Mouse (Mus musculus) cerebellum, adult (tissue): ENCODE measurements around the gene Snn.

Source experiments
- ATAC-seq: cut with Nextera tagmentation; 2 replicates; pipeline ENCODE4 v1.9.2; 2017; ENCODE audit warnings: mild to moderate bottlenecking, moderate library complexity, mixed read lengths; ENCODE audit not compliant: insufficient number of reproducible peaks, low FRiP score, low TSS enrichment

The Snn gene

GRCm38 (mm10) chr16:11043239-11043638 is 17.5 kb upstream of the Snn start:
- ATAC-seq, result no peak

- ATAC-seq, result no peak
Measured at GRCm38 (mm10) chr16:11046437-11046836, 14.3 kb upstream of the Snn start.

GRCm38 (mm10) chr16:11047130-11047529 is 13.6 kb upstream of the Snn start:
- no peak for ATAC-seq

DNA sequence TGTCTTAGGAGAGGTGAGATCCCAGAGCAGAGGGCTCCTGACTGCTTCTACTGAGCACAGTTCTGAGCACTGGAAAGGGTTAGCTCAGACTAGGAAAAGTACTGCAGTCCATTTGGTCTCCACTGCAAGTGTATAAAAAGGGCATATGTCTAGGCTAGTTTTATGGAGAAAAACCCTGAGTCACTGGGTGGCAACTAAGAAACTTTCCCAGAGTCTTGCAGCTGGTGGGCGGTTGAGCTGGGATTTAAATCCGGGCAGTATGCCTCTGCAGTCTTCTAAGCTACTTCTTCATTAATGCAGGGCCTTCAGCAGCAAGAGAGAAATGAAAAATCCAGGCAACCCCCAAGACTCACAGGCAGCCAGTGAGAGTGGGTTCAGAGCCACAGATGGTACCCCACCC is 10.5 kb upstream of the Snn start:
- ATAC-seq, result no peak

GRCm38 (mm10) chr16:11051134-11051533 is 9.6 kb upstream of the Snn start:
- no peak for ATAC-seq

- ATAC-seq, result no peak
Measured at GRCm38 (mm10) chr16:11054409-11054808, 6.3 kb upstream of the Snn start.

- no peak for ATAC-seq
Measured at GRCm38 (mm10) chr16:11054871-11055270, 5.9 kb upstream of the Snn start.

DNA sequence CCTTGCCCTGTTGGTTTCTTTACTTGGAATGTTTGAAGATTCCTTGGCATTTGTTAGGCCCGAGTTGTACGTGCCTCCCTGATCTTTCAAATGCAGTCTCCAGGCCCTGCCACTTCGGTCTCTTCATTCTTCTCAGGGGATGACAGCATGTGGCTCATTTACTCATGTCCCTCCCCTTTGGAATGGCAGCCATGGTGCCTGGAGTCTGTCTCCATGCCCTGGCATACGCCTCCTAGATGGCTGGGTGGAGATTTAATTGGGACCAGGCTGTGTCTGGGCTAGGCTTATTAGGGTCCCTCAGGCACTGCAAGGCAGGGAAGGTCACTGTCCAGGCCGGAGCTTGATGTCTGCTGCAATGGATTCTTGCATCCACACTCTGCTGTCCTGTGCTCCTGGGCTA is 4.8 kb upstream of the Snn start:
- no peak for ATAC-seq

- ATAC-seq, result no peak
Measured at GRCm38 (mm10) chr16:11062794-11063721, 2.3 kb downstream of the Snn start.

DNA sequence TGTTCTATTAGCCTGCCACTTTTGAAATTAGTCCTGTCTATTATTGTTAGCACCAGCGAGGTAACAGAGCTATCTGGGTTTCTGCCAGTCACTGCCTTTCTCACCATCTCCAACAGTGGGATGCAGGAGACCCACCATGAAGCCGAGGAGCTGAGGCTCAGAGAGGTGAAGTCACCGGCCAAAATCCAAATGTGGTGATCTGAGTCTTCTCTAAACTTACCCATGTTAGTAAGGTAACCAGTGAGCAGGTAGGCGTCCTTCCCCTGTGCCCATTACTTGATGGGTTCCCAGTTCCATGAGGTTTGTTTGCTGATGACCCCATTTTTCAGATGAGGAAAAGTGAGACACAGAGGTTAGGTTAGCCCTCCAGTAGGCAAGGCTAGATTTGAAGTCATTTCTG is 3.6 kb downstream of the Snn start:
- no peak for ATAC-seq

GRCm38 (mm10) chr16:11064742-11065141 is 4.0 kb downstream of the Snn start:
- no peak for ATAC-seq

DNA sequence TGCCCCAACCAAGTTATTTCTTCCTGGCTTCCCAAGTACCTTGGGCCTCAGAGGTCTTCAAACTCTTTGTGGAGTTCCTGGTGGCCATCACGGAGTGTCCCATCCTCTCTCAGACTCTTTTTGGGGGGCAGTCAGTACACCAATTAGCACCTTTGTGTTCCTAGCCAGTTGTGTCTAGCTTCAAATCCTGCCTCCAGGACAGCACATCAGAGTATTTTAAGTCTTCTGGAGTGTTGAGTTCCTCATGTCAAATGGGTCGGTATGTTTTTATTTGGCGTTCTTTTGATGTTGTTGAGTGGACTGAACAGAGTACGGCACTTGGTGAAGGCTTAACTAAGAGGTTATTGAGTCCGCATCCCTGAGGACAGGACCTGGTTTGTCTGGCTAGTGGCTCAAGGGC is 4.7 kb downstream of the Snn start:
- no peak for ATAC-seq

DNA sequence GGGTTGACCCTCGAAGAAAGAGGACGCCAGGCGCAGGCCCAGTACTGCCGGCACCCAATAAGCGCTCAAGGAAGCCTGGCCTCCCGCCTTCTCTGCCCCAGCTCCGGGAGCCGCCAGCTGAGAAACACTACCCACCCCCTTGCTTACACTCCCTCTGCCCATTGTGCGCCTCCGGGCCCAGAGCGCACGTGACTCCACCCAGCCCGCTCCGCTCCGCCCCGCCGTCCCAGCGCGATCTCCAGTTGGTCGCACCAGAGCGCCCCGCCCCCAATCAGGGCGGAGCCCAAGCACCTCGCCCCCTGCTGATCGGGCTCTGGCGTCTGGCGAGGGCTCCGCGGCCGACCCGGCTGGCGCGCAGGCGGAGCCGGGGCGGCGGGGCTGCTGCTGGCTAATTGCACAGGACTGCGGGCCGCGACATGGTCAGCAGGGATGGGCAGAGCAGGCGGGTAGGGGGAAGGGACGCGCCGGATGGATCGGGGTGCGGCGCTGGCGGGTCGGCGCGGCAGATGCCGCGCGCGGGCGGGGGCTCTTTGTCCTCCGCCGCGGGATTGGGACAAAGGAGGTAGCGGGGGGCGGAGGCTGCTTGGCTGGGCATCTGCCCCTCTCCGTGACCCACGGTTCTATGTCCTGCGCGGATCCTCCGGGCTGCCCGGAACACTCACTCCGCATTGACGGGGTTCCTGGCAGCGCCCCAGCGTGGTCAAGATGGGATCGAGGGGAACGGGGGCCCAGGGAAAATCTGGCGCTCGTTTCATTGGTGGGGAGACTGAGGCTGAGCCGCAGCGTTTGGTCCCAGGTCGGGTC is 5.5 kb downstream of the Snn start, which contains the start of gene Litaf:
Litaf (minus strand) TSS at position 129 of the 804 bp plus-strand sequence.
- ATAC-seq, result peak; percentile 90

GRCm38 (mm10) chr16:11066833-11067191 is 6.1 kb downstream of the Snn start:
- ATAC-seq, result no peak

- ATAC-seq, result no peak
Measured at GRCm38 (mm10) chr16:11068666-11069065, 7.9 kb downstream of the Snn start.

- no peak for ATAC-seq
Measured at GRCm38 (mm10) chr16:11069271-11069670, 8.5 kb downstream of the Snn start.

DNA sequence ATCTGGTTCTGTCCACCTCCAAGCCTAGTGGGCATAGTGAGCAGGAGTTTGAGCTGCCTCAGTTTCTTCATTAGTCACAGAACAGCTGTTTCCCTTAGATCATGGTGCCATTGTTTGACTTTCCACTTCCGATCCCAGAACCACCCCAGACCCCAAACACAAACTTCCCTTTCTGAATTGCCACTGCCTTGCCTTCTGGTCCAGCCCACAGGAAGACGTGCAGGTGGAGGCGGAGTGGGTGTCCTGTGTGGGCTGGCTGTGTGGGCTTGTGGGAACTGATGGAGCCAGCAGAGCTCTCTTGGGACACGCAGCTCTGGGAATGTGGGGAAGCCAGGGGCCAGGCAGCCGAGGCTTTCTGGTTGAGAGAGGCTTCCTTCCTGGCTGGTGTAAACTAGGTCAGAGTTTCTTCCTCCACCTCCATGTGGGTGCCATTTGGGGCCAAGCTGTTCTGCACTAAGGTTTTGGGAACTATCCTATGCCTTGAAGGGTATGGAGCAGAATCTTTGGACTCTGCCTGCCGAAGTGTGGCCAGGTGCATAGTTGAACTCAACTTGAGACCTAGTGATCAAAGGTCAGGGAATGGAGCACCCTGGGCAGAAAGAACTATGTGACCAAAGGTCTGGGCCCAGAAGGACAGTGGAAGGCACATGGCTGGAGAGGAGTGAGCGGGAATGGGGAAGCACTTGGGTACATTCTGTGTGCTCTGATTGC is 9.1 kb downstream of the Snn start:
- ATAC-seq, result no peak

- peak; percentile 71 for ATAC-seq
Measured at GRCm38 (mm10) chr16:11071176-11071575, 10.4 kb downstream of the Snn start.

DNA sequence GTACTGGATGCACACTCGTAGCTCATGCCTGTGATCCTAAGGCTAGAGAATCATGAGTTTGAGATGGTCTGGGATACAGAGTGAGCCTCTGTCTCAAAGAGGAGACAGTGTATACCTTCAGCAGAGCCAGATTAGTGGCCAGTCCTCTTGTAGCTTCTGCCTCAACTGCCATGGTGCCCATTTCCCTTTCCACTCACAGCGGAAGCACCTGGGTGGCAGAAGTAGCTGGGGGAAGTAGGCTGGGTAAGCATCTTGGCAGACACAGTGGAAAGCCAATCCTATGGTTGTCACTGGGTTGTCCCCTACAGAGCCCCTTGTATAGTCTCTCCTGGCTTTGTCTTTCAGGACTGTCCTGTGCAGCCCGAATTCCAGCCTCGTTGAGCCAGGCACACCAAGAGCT is 11.1 kb downstream of the Snn start:
- no peak for ATAC-seq

- ATAC-seq, result no peak
Measured at GRCm38 (mm10) chr16:11072454-11072853, 11.7 kb downstream of the Snn start.

DNA sequence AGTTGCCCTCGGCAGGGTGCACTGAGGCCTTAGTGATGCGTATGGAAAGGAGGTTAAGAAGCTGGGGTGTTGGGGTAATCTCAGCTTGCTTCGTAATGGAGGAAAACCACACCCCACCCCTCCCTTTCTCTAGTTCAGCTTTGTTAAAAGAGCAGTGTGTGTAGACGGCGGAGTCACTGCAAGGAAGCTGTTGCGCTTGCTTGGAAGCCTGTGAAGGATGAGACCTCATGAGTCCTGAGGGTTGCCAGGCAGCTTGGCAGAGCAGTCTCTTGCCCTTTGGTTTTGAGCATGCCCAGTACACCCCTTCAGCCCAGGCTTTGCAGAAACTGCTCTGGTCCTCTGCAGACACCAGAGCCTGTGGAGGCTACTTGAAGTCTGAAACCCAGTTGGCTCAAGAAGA is 12.3 kb downstream of the Snn start:
- no peak; the same call in 1 of the 2 replicates for ATAC-seq
